Mouse (Mus musculus) kidney, embryonic 14.5 days (tissue): Measurements from ENCODE around the gene Cacnb4. TPM values are rescaled to one million over a fixed set of nuclear protein-coding genes. Genes with fewer than 3 reads are reported as not detected.

Experiments
- ATAC-seq: fragments of 200-750 bp; cut with Nextera tagmentation; 2 replicates; pipeline ENCODE4 v1.8.0; 2017; ENCODE audit warnings: moderate number of reproducible peaks, mild to moderate bottlenecking, moderate TSS enrichment, moderate library complexity; ENCODE audit not compliant: low FRiP score, low TSS enrichment
- H3K27ac ChIP-seq: fragments of 300-500 bp; sonication (generic); 2 replicates; pipeline ENCODE4 v1.5.1; 2014; ENCODE audit warnings: low read depth, mild to moderate bottlenecking, low read length, moderate library complexity, mixed read lengths
- H3K27me3 ChIP-seq: fragments of 300-500 bp; sonication (generic); 2 replicates; pipeline ENCODE4 v1.6.1; 2014; ENCODE audit warnings: mild to moderate bottlenecking, low read length; ENCODE audit not compliant: control insufficient read depth, insufficient read depth
- H3K36me3 ChIP-seq: fragments of 300-500 bp; sonication (generic); 2 replicates; pipeline ENCODE4 v1.6.1; 2014; ENCODE audit warnings: low read length, mixed read lengths; ENCODE audit not compliant: control insufficient read depth, insufficient read depth
- H3K4me1 ChIP-seq: fragments of 300-500 bp; sonication (generic); 2 replicates; pipeline ENCODE4 v1.6.1; 2014; ENCODE audit warnings: low read length, mixed read lengths; ENCODE audit not compliant: control insufficient read depth, insufficient read depth
- H3K4me2 ChIP-seq: fragments of 300-500 bp; sonication (generic); replicated peaks from 2 replicates; pipeline ENCODE4 v1.6.1; 2014; ENCODE audit warnings: low read depth, mild to moderate bottlenecking, low read length
- H3K4me3 ChIP-seq: fragments of 300-500 bp; sonication (generic); 2 replicates; pipeline ENCODE4 v1.5.1; 2014; ENCODE audit warnings: mild to moderate bottlenecking, low read length
- H3K9ac ChIP-seq: fragments of 300-500 bp; sonication (generic); 2 replicates; pipeline ENCODE4 v1.6.1; 2014; ENCODE audit warnings: low read depth, mild to moderate bottlenecking, low read length, moderate library complexity
- H3K9me3 ChIP-seq: fragments of 300-500 bp; sonication (generic); 2 replicates; pipeline ENCODE4 v1.6.1; 2016; ENCODE audit warnings: low read length; ENCODE audit not compliant: control insufficient read depth
- WGBS: fragments of 180-500 bp; shearing (Covaris S2); extraction: QIAGEN DNeasy Blood & Tissue Kit; methylation state at CpG from one replicate; pipeline ENCODE4 v1.1.7; 2014; 5-methylcytosine and 5-hydroxymethylcytosine counted together
- polyA plus RNA-seq: library from polyadenylated mRNA; unstranded; fragments of >200 nt; fragmentation: Nextera tagmentation; extraction: Ambion mirVana; gene quantifications from 2 replicates; pipeline ENCODE4 v1.2.1, GENCODE M21; 2014

Cacnb4 gene
- polyA plus RNA-seq, 1 experiment from 2014 or later, result 4.3 TPM

DNA sequence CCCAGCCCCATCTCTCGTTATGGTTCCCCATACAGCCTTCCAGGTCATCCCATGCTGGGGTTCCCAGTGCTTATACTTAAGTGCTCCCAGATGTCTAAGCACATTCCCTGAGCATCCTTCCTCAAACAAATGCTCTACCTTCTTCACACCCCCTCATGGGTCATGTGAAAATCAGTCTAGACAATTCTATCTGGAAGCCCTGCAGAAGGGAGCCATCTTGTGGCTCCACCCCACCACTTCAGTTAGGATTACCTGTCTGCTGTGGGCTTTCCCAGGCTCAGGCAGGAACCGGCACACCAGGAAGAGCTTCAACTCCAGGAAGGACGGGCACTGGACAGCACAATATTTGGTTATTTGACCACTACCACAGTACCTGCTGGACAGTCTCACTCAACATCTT, 101.7 kb downstream of the Cacnb4 start:
- ATAC-seq, result no peak
- H3K4me1 ChIP-seq, result no peaks in the 10 kb centered on the region
- H3K9me3 ChIP-seq, result no peaks in the 10 kb centered on the region
- no peak overlapping the region for H3K9ac ChIP-seq
- no peak overlapping the region for H3K27ac ChIP-seq
- no peak overlapping the region for H3K4me3 ChIP-seq
- H3K27me3 ChIP-seq, result no peaks in the 10 kb centered on the region
- H3K4me2 ChIP-seq, result no peak overlapping the region
- WGBS, result 86% methylated on average over 3 of the region's 3 CpGs
- H3K36me3 ChIP-seq, result no peaks in the 10 kb centered on the region

DNA sequence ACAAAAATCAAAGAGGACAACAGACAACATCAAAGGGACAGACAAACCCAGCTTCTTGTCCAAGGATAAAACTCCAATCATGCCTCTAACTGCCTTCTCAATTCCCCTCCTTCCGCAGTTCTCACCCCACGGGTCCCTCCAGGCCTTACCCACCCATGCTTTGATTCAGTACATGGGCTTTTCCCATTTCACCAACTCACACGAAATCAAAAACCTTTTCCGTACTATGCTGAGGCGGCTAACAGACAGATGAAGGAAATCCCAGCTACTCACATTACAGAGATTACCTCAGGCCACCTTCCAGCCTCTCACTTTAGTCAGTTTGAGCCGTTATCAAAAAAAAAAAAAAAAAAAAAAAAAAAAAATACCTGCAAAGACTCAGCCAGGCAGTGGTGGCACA, 104.4 kb downstream of the Cacnb4 start:
- Histone ChIP-seq H3K27me3 (no peaks in the 10 kb centered on the region), H3K4me1 (no peaks in the 10 kb centered on the region), H3K36me3 (no peaks in the 10 kb centered on the region), H3K4me2 (no peak overlapping the region), H3K4me3 (no peak overlapping the region), H3K9me3 (no peaks in the 10 kb centered on the region), H3K27ac (no peak overlapping the region), H3K9ac (no peak overlapping the region)
- 78% methylated on average over 6 of the region's 6 CpGs for WGBS
- no peak for ATAC-seq

DNA sequence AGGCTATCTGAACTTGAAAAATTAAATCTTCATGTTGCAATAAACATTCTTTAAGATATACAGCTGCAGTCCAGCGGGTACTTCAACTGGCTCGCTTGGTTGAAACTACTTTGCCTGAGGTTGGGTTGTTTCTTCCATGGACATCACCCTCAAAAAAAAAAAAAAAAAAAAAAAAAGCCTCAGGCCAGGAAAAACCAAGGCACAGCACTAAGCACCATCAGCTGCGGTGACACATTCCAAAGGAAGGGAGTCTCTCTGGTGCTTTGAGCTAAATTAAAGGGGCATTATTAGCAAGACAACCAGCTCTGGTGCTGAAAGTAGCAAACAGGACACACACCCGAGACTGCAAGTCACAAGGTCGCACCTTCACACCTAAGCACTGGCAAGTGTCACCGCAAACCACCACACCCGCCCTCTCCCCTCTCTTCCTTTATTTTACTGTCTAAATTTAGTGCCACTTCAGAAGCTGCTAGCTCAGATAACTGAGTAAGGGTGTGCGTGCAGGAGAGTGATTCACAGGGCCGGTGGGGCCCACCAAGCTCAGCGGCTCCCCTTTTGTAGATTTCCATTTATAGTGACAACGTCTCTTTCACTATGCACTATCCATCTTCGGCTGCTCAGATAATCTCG, 105.2 kb downstream of the Cacnb4 start:
- Histone ChIP-seq H3K36me3 (no peaks in the 10 kb centered on the region), H3K4me3 (no peak overlapping the region), H3K9ac (no peak overlapping the region), H3K27me3 (no peaks in the 10 kb centered on the region), H3K27ac (no peak overlapping the region), H3K4me2 (no peak overlapping the region), H3K9me3 (no peaks in the 10 kb centered on the region), H3K4me1 (no peaks in the 10 kb centered on the region)
- 34% methylated on average over 13 of the region's 13 CpGs for WGBS
- ATAC-seq, result no peak

GRCm38 (mm10) chr2:52570781-52571180, 105.8 kb downstream of the Cacnb4 start:
- H3K9ac ChIP-seq, result no peak overlapping the region
- H3K4me2 ChIP-seq, result no peak overlapping the region
- 66% methylated on average over 5 of the region's 5 CpGs for WGBS
- no peak for ATAC-seq
- H3K9me3 ChIP-seq, result no peaks in the 10 kb centered on the region
- no peaks in the 10 kb centered on the region for H3K4me1 ChIP-seq
- H3K36me3 ChIP-seq, result no peaks in the 10 kb centered on the region
- no peak overlapping the region for H3K4me3 ChIP-seq
- H3K27ac ChIP-seq, result no peak overlapping the region
- H3K27me3 ChIP-seq, result no peaks in the 10 kb centered on the region

GRCm38 (mm10) chr2:52570171-52570570, 106.5 kb downstream of the Cacnb4 start:
- Histone ChIP-seq H3K4me1 (no peaks in the 10 kb centered on the region), H3K9me3 (no peaks in the 10 kb centered on the region), H3K27me3 (no peaks in the 10 kb centered on the region), H3K4me2 (no peak overlapping the region), H3K9ac (no peak overlapping the region), H3K27ac (no peak overlapping the region), H3K36me3 (no peaks in the 10 kb centered on the region), H3K4me3 (no peak overlapping the region)
- WGBS, result 81% methylated on average over 11 of the region's 11 CpGs
- ATAC-seq, result no peak

DNA sequence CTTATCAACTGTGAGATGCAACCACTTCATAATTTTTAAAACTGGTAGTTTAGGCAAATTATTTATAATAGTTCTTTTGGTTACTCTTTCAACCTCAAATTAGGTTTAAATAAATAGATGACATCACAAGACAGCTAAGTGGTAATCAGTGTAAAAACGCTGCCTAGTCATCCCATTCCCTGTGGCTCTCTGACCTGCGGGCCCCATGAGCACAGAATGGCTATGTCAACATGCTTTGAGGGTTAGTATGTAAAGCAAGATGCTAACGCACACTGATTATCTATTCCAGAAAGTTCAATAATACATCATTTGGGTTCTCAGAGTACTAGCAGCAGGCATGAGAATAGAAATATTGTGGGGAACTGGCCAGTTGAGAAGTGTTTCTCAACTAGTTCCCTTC, 108.5 kb downstream of the Cacnb4 start:
- Histone ChIP-seq H3K4me2 (no peak overlapping the region), H3K9me3 (peaks cover 5% of the 10 kb centered on the region; the same call in 1 of the 2 replicates), H3K9ac (no peak overlapping the region), H3K36me3 (no peaks in the 10 kb centered on the region), H3K27me3 (no peaks in the 10 kb centered on the region), H3K4me3 (no peak overlapping the region), H3K4me1 (no peaks in the 10 kb centered on the region), H3K27ac (no peak overlapping the region)
- 80% methylated on average over 3 of the region's 3 CpGs for WGBS
- ATAC-seq, result no peak

- Histone ChIP-seq H3K27me3 (no peaks in the 10 kb centered on the region), H3K9ac (no peak overlapping the region), H3K4me3 (no peak overlapping the region), H3K9me3 (peaks cover 5% of the 10 kb centered on the region; the same call in 1 of the 2 replicates), H3K36me3 (no peaks in the 10 kb centered on the region), H3K4me2 (no peak overlapping the region), H3K27ac (no peak overlapping the region), H3K4me1 (no peaks in the 10 kb centered on the region)
- no peak for ATAC-seq
- 79% methylated on average over 3 of the region's 3 CpGs for WGBS
Observed at GRCm38 (mm10) chr2:52567421-52567820, 109.2 kb downstream of the Cacnb4 start.

DNA sequence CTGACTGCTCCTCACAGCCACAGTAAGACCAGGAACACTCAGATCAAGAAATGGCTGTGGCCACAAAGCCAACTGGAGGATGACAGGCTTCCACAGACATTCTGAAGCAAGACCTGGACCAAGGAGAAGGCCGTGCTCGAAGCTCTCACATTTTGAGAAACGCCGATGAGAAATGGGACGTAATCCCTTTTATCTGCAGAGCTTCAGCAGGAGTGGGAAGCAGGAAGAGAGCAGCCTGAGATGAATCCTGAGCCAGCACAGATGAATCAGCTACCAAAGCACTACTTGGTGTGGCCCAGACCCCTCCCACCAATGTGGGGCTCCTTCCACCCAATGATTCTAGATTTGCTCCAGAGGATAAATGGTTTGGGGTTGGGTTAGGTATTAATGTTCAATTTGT, 113.4 kb downstream of the Cacnb4 start:
- H3K27me3 ChIP-seq, result no peaks in the 10 kb centered on the region
- no peak overlapping the region for H3K4me2 ChIP-seq
- H3K9ac ChIP-seq, result no peak overlapping the region
- H3K27ac ChIP-seq, result no peak overlapping the region
- no peaks in the 10 kb centered on the region for H3K36me3 ChIP-seq
- whole genome bisulfite sequencing, result 96% methylated on average over 5 of the region's 5 CpGs
- no peaks in the 10 kb centered on the region for H3K4me1 ChIP-seq
- H3K4me3 ChIP-seq, result no peak overlapping the region
- ATAC-seq, result no peak
- H3K9me3 ChIP-seq, result peaks cover 5% of the 10 kb centered on the region; the same call in 1 of the 2 replicates

GRCm38 (mm10) chr2:52562356-52562755, 114.3 kb downstream of the Cacnb4 start:
- H3K36me3 ChIP-seq, result no peaks in the 10 kb centered on the region
- H3K9me3 ChIP-seq, result peaks cover 5% of the 10 kb centered on the region; the same call in 1 of the 2 replicates
- H3K27ac ChIP-seq, result no peak overlapping the region
- no peak overlapping the region for H3K9ac ChIP-seq
- 93% methylated on average over 3 of the region's 3 CpGs for WGBS
- H3K4me2 ChIP-seq, result no peak overlapping the region
- H3K27me3 ChIP-seq, result no peaks in the 10 kb centered on the region
- H3K4me1 ChIP-seq, result 0 out of 2 replicates have a peak, but pooled peaks cover 3% of the 10 kb centered on the region
- ATAC-seq, result no peak
- H3K4me3 ChIP-seq, result no peak overlapping the region
